ENCODE assay signal across 19 mouse cellular contexts in genomic region chr6:110205973-110206372, GRCm38 (mm10).
A peak's percentile ranks its signal among the peaks of the same experiment; 100 is the strongest.
DNase-seq lines count a peak whose midpoint lies in the region; ATAC-seq and TF ChIP-seq lines count a peak whose summit lies in the region.
"Had no signal": no experiment of that assay in that cellular context is flagged by ENCODE, and none has a peak within 500 bp of the region (broad histone marks: within the 10 kb centered on the region; RNA-seq: fewer than 3 reads in every experiment).

No protein-coding gene starts in this region.

- H3K27ac ChIP-seq in forebrain, embryonic 11.5 days (ENCODE audit: low read depth, low read length) = no peak overlapping the region
- H3K27ac ChIP-seq in forebrain, embryonic 10.5 days = no peak overlapping the region
- H3K27ac ChIP-seq in forebrain, embryonic 16.5 days (ENCODE audit: low read length) = peak overlapping the region; percentile 37; the same call in 1 of the 2 replicates
- H3K27ac ChIP-seq in heart, adult 2 months = no peak overlapping the region
- H3K27ac ChIP-seq in stomach, postnatal 0 days (replicated peaks) = no peak overlapping the region
- H3K27ac ChIP-seq: heart, embryonic 15.5 days; intestine, embryonic 15.5 days had no signal

- H3K27me3 ChIP-seq in forebrain, embryonic 11.5 days (ENCODE audit: control insufficient read depth, insufficient read depth, low read length) = no peaks in the 10 kb centered on the region
- H3K27me3 ChIP-seq in forebrain, embryonic 10.5 days (ENCODE audit: poor library complexity, severe bottlenecking) = no peaks in the 10 kb centered on the region
- H3K27me3 ChIP-seq in forebrain, embryonic 16.5 days (replicated peaks; ENCODE audit: control insufficient read depth, insufficient read depth, low read length) = no peaks in the 10 kb centered on the region
- no peaks in the 10 kb centered on the region for H3K27me3 ChIP-seq in heart, adult 2 months (ENCODE audit: control insufficient read depth, insufficient read depth, low read length)
- no peaks in the 10 kb centered on the region for H3K27me3 ChIP-seq in stomach, postnatal 0 days (ENCODE audit: control insufficient read depth, insufficient read depth, low read length)
- H3K27me3 ChIP-seq: heart, embryonic 15.5 days; intestine, embryonic 15.5 days; megakaryocyte, embryonic 14.5 days had no signal

- no peaks in the 10 kb centered on the region for H3K4me1 ChIP-seq in forebrain, embryonic 11.5 days (replicated peaks; ENCODE audit: control insufficient read depth, insufficient read depth, low read length)
- H3K4me1 ChIP-seq in forebrain, embryonic 10.5 days = no peaks in the 10 kb centered on the region
- H3K4me1 ChIP-seq in forebrain, embryonic 16.5 days (replicated peaks; ENCODE audit: control insufficient read depth, insufficient read depth, low read length) = peaks cover 3% of the 10 kb centered on the region
- H3K4me1 ChIP-seq in heart, adult 2 months (ENCODE audit: control insufficient read depth, insufficient read depth, low read length) = no peaks in the 10 kb centered on the region
- no peaks in the 10 kb centered on the region for H3K4me1 ChIP-seq in stomach, postnatal 0 days (replicated peaks; ENCODE audit: control insufficient read depth, insufficient read depth)
- H3K4me1 ChIP-seq: heart, embryonic 15.5 days; intestine, embryonic 15.5 days; megakaryocyte, embryonic 14.5 days had no signal

- H3K4me3 ChIP-seq in forebrain, embryonic 11.5 days (ENCODE audit: low read depth, low read length) = no peak overlapping the region
- H3K4me3 ChIP-seq in forebrain, embryonic 10.5 days = no peak overlapping the region
- H3K4me3 ChIP-seq in forebrain, embryonic 16.5 days (replicated peaks; ENCODE audit: low read length) = no peak overlapping the region
- H3K4me3 ChIP-seq in heart, adult 2 months = no peak overlapping the region
- H3K4me3 ChIP-seq in stomach, postnatal 0 days (ENCODE audit: low read depth, low read length) = no peak overlapping the region
- H3K4me3 ChIP-seq: heart, embryonic 15.5 days; intestine, embryonic 15.5 days; megakaryocyte, embryonic 14.5 days had no signal

- H3K4me2 ChIP-seq in forebrain, embryonic 11.5 days (ENCODE audit: low read depth, low read length, severe bottlenecking) = no peak overlapping the region
- H3K4me2 ChIP-seq in forebrain, embryonic 16.5 days (ENCODE audit: low read length) = no peak overlapping the region
- H3K4me2 ChIP-seq in stomach, postnatal 0 days (replicated peaks; ENCODE audit: low read depth) = no peak overlapping the region
- H3K4me2 ChIP-seq: heart, embryonic 15.5 days; intestine, embryonic 15.5 days had no signal

- intact Hi-C loops in heart, postnatal 14 days (cut with DNase I) = no loop called here
- intact Hi-C loops in heart, adult 2 months (cut with DNase I) = no loop called here

- TF ChIP-seq CTCF in heart, adult 2 months (IDR thresholded peaks at IDR 0.05) = no peak
- no peak for TF ChIP-seq CTCF in stomach, postnatal 0 days (IDR thresholded peaks at IDR 0.05; ENCODE audit: low read depth)

- H3K9me3 ChIP-seq in forebrain, embryonic 11.5 days (ENCODE audit: control insufficient read depth, low read length) = no peaks in the 10 kb centered on the region
- no peaks in the 10 kb centered on the region for H3K9me3 ChIP-seq in forebrain, embryonic 10.5 days
- no peaks in the 10 kb centered on the region for H3K9me3 ChIP-seq in forebrain, embryonic 16.5 days (ENCODE audit: control insufficient read depth, low read length)
- H3K9me3 ChIP-seq in stomach, postnatal 0 days (ENCODE audit: control insufficient read depth, low read length) = no peaks in the 10 kb centered on the region
- H3K9me3 ChIP-seq: heart, embryonic 15.5 days; intestine, embryonic 15.5 days had no signal

- ATAC-seq in forebrain, embryonic 11.5 days (replicated peaks; ENCODE audit: low FRiP score) = 0 out of 2 replicates have a peak, but pooled peaks have one; percentile 63
- ATAC-seq in forebrain, embryonic 16.5 days = peak; percentile 98
- ATAC-seq in stomach, postnatal 0 days (ENCODE audit: low FRiP score, low TSS enrichment) = no peak
- ATAC-seq: activated CD4-positive, CD25-positive, alpha-beta regulatory T cell, adult 4 months; intestine, embryonic 15.5 days had no signal

- no peak for TF ChIP-seq EP300 in heart, adult 2 months (IDR thresholded peaks at IDR 0.05; ENCODE audit: insufficient read depth, low read depth, low read length)
- no peak for TF ChIP-seq EP300 in stomach, postnatal 0 days (optimal IDR thresholded peaks at IDR 0.05)

- no peak overlapping the region for H3K9ac ChIP-seq in forebrain, embryonic 11.5 days (ENCODE audit: low read length)
- no peak overlapping the region for H3K9ac ChIP-seq in forebrain, embryonic 16.5 days (replicated peaks; ENCODE audit: low read depth, low read length)
- H3K9ac ChIP-seq in heart, adult 2 months (ENCODE audit: low read depth, low read length) = no peak overlapping the region
- H3K9ac ChIP-seq in stomach, postnatal 0 days (ENCODE audit: low read length) = no peak overlapping the region
- H3K9ac ChIP-seq: heart, embryonic 15.5 days; intestine, embryonic 15.5 days had no signal

- H3K36me3 ChIP-seq in forebrain, embryonic 11.5 days (ENCODE audit: control insufficient read depth, insufficient read depth, low read length) = no peaks in the 10 kb centered on the region
- no peaks in the 10 kb centered on the region for H3K36me3 ChIP-seq in forebrain, embryonic 10.5 days (replicated peaks)
- H3K36me3 ChIP-seq in forebrain, embryonic 16.5 days (ENCODE audit: control insufficient read depth, insufficient read depth) = no peaks in the 10 kb centered on the region
- no peaks in the 10 kb centered on the region for H3K36me3 ChIP-seq in heart, adult 2 months (ENCODE audit: control insufficient read depth, insufficient read depth, low read length)
- no peaks in the 10 kb centered on the region for H3K36me3 ChIP-seq in stomach, postnatal 0 days (ENCODE audit: control insufficient read depth, insufficient read depth, low read length)
- H3K36me3 ChIP-seq: heart, embryonic 15.5 days; intestine, embryonic 15.5 days had no signal

- H3K79me2 ChIP-seq in heart, adult 2 months (replicated peaks; ENCODE audit: control insufficient read depth, insufficient read depth, low read length) = no peaks in the 10 kb centered on the region

- DNase-seq in forebrain, embryonic 11.5 days (ENCODE audit: low spot score) = no peak
- DNase-seq in forebrain, embryonic 10.5 days (ENCODE audit: extremely low spot score, low spot score) = no peak
- DNase-seq in brain, adult 2 months (ENCODE audit: low read depth, low spot score) = peak; percentile 59
- DNase-seq in layer of hippocampus, adult 9-10 months (ENCODE audit: low spot score) = peak; percentile 37
- DNase-seq in heart, postnatal 14 days = no peak
- no peak for DNase-seq in heart, adult 2 months
- no peak for DNase-seq in stomach, postnatal 0 days (ENCODE audit: low spot score)
- DNase-seq: cerebellum, adult 9-11 months; gastrocnemius, postnatal 25 days; kidney, postnatal 25 days; left cerebral cortex, postnatal 4 days; lung, adult 2 months; spleen, adult 18-20 months; thymus, adult 18-20 months had no signal

- no peak for TF ChIP-seq POLR2A in heart, adult 2 months (IDR thresholded peaks at IDR 0.05; ENCODE audit: insufficient read depth, low read depth, low read length)

- 65% methylated on average over 2 of the region's 2 CpGs for WGBS in forebrain, embryonic 11.5 days
- WGBS in forebrain, embryonic 10.5 days = 79% methylated on average over 2 of the region's 2 CpGs
- 16% methylated on average over 2 of the region's 2 CpGs for WGBS in forebrain, embryonic 16.5 days
- 64% methylated on average over 2 of the region's 2 CpGs for WGBS in heart, adult 2 months
- 70% methylated on average over 2 of the region's 2 CpGs for WGBS in stomach, postnatal 0 days

Comparison
In these comparisons a context has a peak if more than half of its experiments do, and no peak if none do; other contexts are left out.
1. DNase-seq: peak in brain, adult 2 months (single experiment) and layer of hippocampus, adult 9-10 months (single experiment); none in forebrain, embryonic 11.5 days (single experiment), forebrain, embryonic 10.5 days (single experiment), heart, postnatal 14 days (0 of 2), heart, adult 2 months (0 of 2) and stomach, postnatal 0 days (single experiment).